Mouse (Mus musculus) ovary, postnatal 14 days (tissue): Measurements from ENCODE around the gene Ksr1.

Experiments used
- DNase-seq: peaks from one replicate; pipeline ENCODE4 v3.0.0; 2022; ENCODE audit warnings: low spot score

The Ksr1 gene

GRCm38 (mm10) chr11:79125775-79126174 lies 20.4 kb downstream of the Ksr1 start:
- DNase-seq: no peak

GRCm38 (mm10) chr11:79122556-79122955 lies 23.7 kb downstream of the Ksr1 start:
- DNase-seq: no peak

GRCm38 (mm10) chr11:79120087-79120486 lies 26.1 kb downstream of the Ksr1 start:
- DNase-seq: no peak

- no peak for DNase-seq
These were observed 27.3 kb downstream of the Ksr1 start for GRCm38 (mm10) chr11:79118918-79119377.

GRCm38 (mm10) chr11:79116665-79117064 lies 29.5 kb downstream of the Ksr1 start:
- DNase-seq: no peak

GRCm38 (mm10) chr11:79115659-79116058 lies 30.5 kb downstream of the Ksr1 start:
- DNase-seq: no peak

- DNase-seq: no peak
These were observed 32.1 kb downstream of the Ksr1 start for GRCm38 (mm10) chr11:79114061-79114460.

DNA sequence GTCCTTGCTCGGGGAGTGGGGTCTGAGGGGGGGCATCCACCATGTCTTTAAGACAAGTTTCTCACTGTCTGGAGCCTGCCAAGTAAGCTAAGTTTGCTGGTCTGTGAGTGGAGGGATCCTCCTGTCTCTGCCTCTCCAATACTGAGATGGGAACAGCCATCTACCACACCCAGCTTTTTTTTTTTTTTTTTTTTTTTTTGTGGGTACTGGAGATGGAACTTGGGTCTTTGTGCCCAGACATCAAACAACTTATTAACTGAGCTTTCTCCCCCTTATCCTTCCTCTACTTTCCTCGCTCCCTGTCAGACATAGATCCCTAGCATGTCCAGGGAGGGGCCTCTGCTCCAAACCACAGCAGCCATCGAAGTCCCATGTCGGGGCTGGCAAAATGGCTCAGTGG lies 32.8 kb downstream of the Ksr1 start:
- DNase-seq: no peak

GRCm38 (mm10) chr11:79112559-79113302 lies 33.5 kb downstream of the Ksr1 start:
- no peak for DNase-seq

GRCm38 (mm10) chr11:79111864-79112558 lies 34.2 kb downstream of the Ksr1 start:
- no peak for DNase-seq

DNA sequence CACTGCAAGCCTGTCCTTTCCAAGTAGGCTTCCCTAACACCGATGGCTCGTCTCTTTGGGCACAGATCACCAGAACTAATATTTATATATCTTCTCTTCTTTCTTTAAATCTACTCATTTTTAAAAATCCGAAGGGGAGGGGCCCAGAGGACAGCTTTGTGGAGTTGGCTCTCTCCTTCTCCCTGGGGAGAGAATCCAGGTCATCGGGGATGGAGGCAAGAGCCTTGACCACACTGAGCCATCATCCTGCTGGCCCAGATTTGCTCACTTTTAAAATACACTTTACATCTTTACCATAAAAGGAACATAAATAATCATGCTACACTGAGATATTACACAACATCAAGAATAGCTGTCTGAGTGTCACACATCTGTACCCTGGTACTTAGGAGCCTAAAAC lies 35.8 kb downstream of the Ksr1 start:
- DNase-seq: no peak

- no peak for DNase-seq
These were observed 38.3 kb downstream of the Ksr1 start for GRCm38 (mm10) chr11:79107934-79108333.

GRCm38 (mm10) chr11:79104998-79105397 lies 41.2 kb downstream of the Ksr1 start:
- DNase-seq: no peak

DNA sequence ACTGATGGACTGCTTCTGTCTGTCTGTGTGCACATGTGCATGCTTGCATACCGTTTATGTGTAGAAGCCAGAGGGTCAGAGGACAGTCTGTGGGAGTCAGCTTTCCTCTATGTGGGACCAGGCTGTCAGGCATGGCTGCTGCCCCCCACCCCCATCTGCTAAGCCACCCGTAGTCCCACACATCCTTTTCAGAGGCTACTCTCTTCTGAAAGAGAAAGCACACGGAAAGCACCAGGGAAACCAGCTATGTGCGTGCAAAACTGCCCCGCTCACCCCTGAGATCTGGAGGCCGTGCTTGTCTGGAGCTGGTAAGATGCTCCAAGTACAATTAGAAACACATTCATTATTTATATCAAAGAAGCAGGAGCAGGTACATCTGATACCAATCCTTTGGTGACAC lies 41.7 kb downstream of the Ksr1 start:
- no peak for DNase-seq

- DNase-seq: no peak
These were observed 42.1 kb downstream of the Ksr1 start for GRCm38 (mm10) chr11:79104096-79104495.

DNA sequence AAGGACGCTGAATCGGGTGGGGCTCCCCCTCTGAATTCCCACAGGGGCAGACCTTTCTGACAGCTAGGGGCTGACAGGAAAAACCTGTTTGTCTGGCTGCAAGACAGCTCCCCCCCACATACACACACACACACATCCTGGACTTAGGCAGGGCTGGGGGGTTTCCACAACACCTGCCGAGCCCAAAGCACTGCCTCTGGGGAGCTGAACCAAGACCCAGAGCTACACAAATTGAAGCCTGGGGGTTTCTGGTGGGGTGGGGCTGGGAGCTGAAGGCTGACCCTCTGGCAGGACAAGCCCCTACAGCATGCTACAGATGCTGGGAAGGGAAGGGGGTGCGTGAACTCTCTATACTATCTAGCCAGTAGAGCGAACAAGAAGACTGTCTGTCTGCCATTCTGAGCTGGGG lies 42.7 kb downstream of the Ksr1 start:
- no peak for DNase-seq

GRCm38 (mm10) chr11:79102280-79102679 lies 43.9 kb downstream of the Ksr1 start:
- no peak for DNase-seq

GRCm38 (mm10) chr11:79101568-79101967 lies 44.6 kb downstream of the Ksr1 start:
- DNase-seq: no peak

GRCm38 (mm10) chr11:79099032-79099431 lies 47.2 kb downstream of the Ksr1 start:
- peak; percentile 54 for DNase-seq

DNA sequence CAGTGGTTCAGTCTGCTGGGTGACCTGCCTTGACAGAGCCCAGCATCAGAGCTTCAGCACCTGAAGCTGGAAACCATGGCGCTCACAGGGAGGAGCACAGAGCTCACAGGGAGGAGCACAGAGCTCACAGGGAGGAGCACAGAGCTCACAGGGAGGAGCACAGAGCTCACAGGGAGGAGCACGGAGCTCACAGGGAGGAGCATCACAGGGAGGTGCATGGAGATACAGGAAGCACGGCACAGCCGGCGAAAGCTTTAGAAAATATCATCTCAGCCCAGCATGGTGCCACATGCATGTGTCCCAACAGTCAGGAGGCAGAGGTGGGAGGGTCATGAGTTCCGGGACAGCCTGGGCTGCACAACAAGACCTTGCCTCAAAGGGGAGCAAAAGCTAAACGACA lies 48.5 kb downstream of the Ksr1 start:
- no peak for DNase-seq

GRCm38 (mm10) chr11:79096673-79097072 lies 49.5 kb downstream of the Ksr1 start:
- no peak for DNase-seq

DNA sequence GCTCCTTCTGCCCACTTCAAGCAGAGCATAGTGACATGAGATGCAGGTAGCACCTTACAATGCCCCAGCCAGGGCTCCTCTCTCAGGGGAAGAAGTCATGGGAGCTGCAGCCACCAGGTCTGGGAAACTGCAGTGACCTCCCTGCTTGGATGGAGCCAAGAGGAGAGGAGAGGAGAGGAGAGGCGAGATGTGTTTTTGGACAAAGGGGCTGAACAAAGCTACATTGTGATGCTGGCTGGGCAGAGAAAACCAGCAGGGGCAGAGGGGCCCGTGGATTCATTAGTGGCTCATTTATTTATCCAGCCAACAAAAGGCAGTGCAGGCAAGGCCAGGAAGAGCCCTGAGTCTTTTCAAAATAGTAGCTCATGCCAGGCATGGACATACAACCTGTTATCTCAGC lies 50.5 kb downstream of the Ksr1 start:
- no peak for DNase-seq

GRCm38 (mm10) chr11:79094727-79095126 lies 51.5 kb downstream of the Ksr1 start:
- DNase-seq: no peak
